Mouse (Mus musculus) CD4-positive helper T cell, adult 2 months (primary cell): ENCODE measurements around the gene 0610040J01Rik.

ENCODE experiments used
- DNase-seq: peaks from one replicate; pipeline ENCODE4 v3.0.0-alpha.2; 2012; ENCODE audit warnings: low read depth, missing footprints, low spot score

Gene 0610040J01Rik

GRCm38 (mm10) chr5:63811819-63812508 is at the start of gene 0610040J01Rik:
Gene 0610040J01Rik, plus strand, starts transcription at chr5:63812363.
- DNase-seq, result peak; percentile 3

GRCm38 (mm10) chr5:63765886-63766285 is 46.3 kb upstream of the 0610040J01Rik start:
- no peak for DNase-seq

GRCm38 (mm10) chr5:63766715-63767114 is 45.4 kb upstream of the 0610040J01Rik start:
- DNase-seq, result peak; percentile 48

GRCm38 (mm10) chr5:63767464-63767863 is 44.7 kb upstream of the 0610040J01Rik start:
- no peak for DNase-seq

- DNase-seq, result no peak
Measured at GRCm38 (mm10) chr5:63768220-63768619, 43.9 kb upstream of the 0610040J01Rik start.

- no peak for DNase-seq
Measured at GRCm38 (mm10) chr5:63772971-63773370, 39.2 kb upstream of the 0610040J01Rik start.

- DNase-seq, result no peak
Measured at GRCm38 (mm10) chr5:63773603-63774002, 38.6 kb upstream of the 0610040J01Rik start.

GRCm38 (mm10) chr5:63788156-63788826 is 23.9 kb upstream of the 0610040J01Rik start:
- DNase-seq, result no peak

GRCm38 (mm10) chr5:63812509-63812865 is 324 bp downstream of the 0610040J01Rik start:
- DNase-seq, result no peak

GRCm38 (mm10) chr5:63816643-63817042 is 4.5 kb downstream of the 0610040J01Rik start:
- no peak for DNase-seq

- no peak for DNase-seq
Measured at GRCm38 (mm10) chr5:63817270-63817669, 5.1 kb downstream of the 0610040J01Rik start.

- no peak for DNase-seq
Measured at GRCm38 (mm10) chr5:63818975-63819374, 6.8 kb downstream of the 0610040J01Rik start.

- DNase-seq, result no peak
Measured at GRCm38 (mm10) chr5:63819519-63819918, 7.4 kb downstream of the 0610040J01Rik start.

- no peak for DNase-seq
Measured at GRCm38 (mm10) chr5:63821176-63821575, 9.0 kb downstream of the 0610040J01Rik start.

- no peak for DNase-seq
Measured at GRCm38 (mm10) chr5:63821860-63822259, 9.7 kb downstream of the 0610040J01Rik start.

- no peak for DNase-seq
Measured at GRCm38 (mm10) chr5:63823362-63824332, 11.5 kb downstream of the 0610040J01Rik start.

GRCm38 (mm10) chr5:63824599-63825350 is 12.6 kb downstream of the 0610040J01Rik start:
- DNase-seq, result no peak

GRCm38 (mm10) chr5:63825881-63826280 is 13.7 kb downstream of the 0610040J01Rik start:
- no peak for DNase-seq

GRCm38 (mm10) chr5:63827006-63827405 is 14.8 kb downstream of the 0610040J01Rik start:
- DNase-seq, result no peak

- no peak for DNase-seq
Measured at GRCm38 (mm10) chr5:63827415-63828053, 15.4 kb downstream of the 0610040J01Rik start.
